Mouse (Mus musculus): ENCODE measurements at regions not wholly inside any gene's neighbourhood (a gene's known extent, or its start where the extent isn't known, plus 50 kb on each side); places are given as distances from the start of the nearest gene placed in this dataset.

DNA sequence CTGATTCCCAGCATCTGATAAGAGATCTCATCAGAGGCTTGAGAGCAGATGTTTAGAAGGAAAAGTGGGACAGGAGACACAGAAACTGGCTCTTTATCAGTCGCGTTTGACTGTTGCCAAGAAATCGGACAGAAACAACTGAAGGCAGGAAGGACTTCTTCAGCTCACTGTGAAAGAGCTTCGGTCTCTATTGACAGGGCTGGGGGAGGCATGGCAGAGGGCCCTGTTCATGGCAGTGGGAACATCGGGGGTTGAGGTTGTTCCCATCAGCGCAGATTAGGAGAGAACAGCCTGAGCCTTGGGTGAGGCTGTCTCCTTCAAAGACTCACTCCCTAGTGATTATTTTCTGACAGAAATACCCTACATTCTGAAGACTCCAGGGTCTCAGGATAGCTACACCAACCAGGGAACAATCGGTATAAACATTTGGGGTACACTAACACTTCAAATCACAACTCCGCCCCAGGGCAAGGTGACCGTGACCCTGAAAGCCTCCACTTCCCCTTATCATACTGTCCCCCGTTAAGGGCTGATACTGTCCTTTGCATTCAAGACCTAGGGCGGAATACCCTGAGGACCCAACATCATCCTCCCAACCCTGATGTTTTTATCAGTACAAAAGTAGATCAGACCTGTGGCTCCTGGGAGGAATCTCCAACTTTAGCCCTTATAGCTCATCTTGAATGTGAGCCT is 144.8 kb upstream of the Eci2 start:
- Histone ChIP-seq H3K27ac (no peak overlapping the region), H3K9me3 (no peaks in the 10 kb centered on the region), H3K4me3 (replicated peaks) (no peak overlapping the region), H3K4me1 (replicated peaks) (no peaks in the 10 kb centered on the region), H3K9ac (no peak overlapping the region), H3K4me2 (replicated peaks) (no peak overlapping the region), H3K27me3 (replicated peaks) (no peaks in the 10 kb centered on the region), H3K36me3 (no peaks in the 10 kb centered on the region)
- 83% methylated on average over 11 of the region's 11 CpGs for WGBS
- no peak for ATAC-seq

DNA sequence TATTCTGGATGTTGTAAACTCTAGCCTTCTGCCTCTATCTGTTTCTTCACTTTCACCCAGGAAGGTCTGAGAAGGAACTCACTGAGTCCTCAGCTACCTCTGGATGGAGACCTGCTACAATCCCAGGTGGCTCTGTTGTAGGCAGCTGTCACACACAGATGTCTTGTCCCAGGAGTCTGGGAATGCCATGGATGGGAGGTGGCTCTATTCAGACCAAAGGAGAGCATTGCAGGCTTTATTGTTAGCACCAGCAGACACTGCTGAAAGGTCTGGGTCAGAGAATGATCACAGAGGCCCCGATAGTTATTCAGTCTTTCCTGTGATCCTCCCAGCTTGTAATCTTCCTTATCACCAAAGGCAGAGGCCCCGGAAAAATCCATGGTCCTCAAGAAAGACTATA is 146.6 kb upstream of the Eci2 start:
- Histone ChIP-seq H3K4me3 (replicated peaks) (no peak overlapping the region), H3K4me2 (replicated peaks) (no peak overlapping the region), H3K36me3 (no peaks in the 10 kb centered on the region), H3K9ac (no peak overlapping the region), H3K9me3 (no peaks in the 10 kb centered on the region), H3K27me3 (replicated peaks) (no peaks in the 10 kb centered on the region), H3K27ac (no peak overlapping the region), H3K4me1 (replicated peaks) (no peaks in the 10 kb centered on the region)
- WGBS: 26% methylated on average over 2 of the region's 2 CpGs
- ATAC-seq: peak; percentile 68

DNA sequence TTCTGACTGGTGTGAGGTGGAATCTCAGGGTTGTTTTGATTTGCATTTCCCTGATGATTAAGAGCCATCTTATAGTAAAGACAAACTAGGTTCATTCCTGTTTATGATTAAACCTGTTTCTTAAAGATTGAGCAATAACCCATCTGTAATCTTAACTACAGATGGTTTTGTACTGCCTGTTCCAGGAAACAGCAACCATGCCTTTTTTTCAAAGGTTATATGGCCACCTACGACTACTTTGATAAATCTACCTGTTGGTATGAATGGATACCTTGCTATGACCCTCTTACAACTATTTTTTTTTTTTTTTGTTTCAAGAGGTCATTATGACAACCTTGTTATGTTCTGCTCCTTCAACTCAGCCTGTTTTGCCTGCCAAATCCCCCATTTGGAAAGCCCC is 148.7 kb upstream of the Eci2 start:
- Histone ChIP-seq H3K9me3 (no peaks in the 10 kb centered on the region), H3K4me2 (replicated peaks) (no peak overlapping the region), H3K27ac (no peak overlapping the region), H3K4me3 (replicated peaks) (no peak overlapping the region), H3K4me1 (replicated peaks) (no peaks in the 10 kb centered on the region), H3K36me3 (no peaks in the 10 kb centered on the region), H3K27me3 (replicated peaks) (no peaks in the 10 kb centered on the region), H3K9ac (no peak overlapping the region)
- 59% methylated on average over 1 of the region's 1 CpGs for WGBS
- ATAC-seq: peak; percentile 49

DNA sequence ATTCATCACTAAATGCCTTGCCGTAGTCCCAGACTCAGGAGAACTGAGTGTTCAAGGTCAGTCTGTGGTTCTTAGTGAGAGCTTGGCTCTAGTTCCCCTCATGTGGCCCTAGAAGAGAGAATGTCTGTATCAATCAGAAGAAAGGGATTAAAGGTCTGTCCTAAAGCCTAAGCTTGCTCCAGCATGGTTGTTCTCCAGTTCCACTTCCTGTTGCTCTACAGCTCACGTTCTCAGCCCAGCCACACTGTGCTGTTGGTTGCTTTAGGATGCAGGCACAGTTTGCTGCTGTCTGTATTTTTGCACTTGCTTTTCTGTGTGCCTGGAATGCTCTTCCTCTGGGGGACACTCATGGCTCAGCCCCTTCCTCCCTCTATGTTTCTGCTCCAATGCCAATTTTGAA is 150.4 kb upstream of the Eci2 start:
- Histone ChIP-seq H3K27ac (no peak overlapping the region), H3K9me3 (no peaks in the 10 kb centered on the region), H3K9ac (no peak overlapping the region), H3K36me3 (no peaks in the 10 kb centered on the region), H3K4me3 (replicated peaks) (no peak overlapping the region), H3K4me1 (replicated peaks) (no peaks in the 10 kb centered on the region), H3K27me3 (replicated peaks) (no peaks in the 10 kb centered on the region), H3K4me2 (replicated peaks) (no peak overlapping the region)
- no peak for ATAC-seq
- WGBS: 42% methylated on average over 2 of the region's 2 CpGs

DNA sequence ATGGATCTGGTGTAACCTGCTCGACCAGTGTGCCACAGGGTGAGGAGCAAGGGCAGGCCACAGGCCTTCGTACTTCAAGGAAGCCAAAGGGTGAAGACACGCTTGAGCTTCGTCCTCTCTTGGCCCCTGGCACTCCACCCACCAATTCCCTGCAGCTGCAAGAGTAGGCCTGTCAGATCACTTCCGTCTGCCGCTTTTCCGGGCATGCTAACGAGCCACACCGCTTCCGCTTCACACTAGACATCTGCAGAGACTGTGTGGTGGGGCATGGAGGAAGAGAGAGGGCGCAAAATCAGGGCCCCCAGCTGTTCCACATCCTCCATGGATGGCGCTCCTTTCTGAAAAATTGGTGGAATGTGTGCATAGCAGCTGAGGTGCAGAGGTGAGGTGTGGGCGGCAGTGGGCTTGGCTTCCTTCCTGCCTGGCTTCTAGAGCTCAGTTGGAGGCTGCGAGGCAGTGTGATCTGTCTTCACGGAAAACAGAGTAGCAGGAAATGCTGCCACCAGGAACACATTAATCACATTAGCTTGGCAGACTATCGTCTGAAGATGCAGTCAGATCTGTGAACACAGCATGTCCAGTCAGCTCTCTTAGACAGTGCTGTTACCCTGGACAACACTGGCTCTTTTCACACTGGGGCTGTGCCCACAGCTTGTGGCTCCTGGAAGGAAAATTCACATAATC is 162.3 kb upstream of the Eci2 start:
- Histone ChIP-seq H3K4me3 (replicated peaks) (no peak overlapping the region), H3K27me3 (replicated peaks) (no peaks in the 10 kb centered on the region), H3K27ac (peak overlapping the region; percentile 44), H3K9me3 (no peaks in the 10 kb centered on the region), H3K4me1 (replicated peaks) (0 out of 2 replicates have a peak, but pooled peaks cover 7% of the 10 kb centered on the region), H3K4me2 (replicated peaks) (peak overlapping the region; percentile 22; the same call in 1 of the 2 replicates), H3K36me3 (no peaks in the 10 kb centered on the region), H3K9ac (no peak overlapping the region)
- 30% methylated on average over 16 of the region's 16 CpGs for WGBS
- peak; percentile 91 for ATAC-seq

DNA sequence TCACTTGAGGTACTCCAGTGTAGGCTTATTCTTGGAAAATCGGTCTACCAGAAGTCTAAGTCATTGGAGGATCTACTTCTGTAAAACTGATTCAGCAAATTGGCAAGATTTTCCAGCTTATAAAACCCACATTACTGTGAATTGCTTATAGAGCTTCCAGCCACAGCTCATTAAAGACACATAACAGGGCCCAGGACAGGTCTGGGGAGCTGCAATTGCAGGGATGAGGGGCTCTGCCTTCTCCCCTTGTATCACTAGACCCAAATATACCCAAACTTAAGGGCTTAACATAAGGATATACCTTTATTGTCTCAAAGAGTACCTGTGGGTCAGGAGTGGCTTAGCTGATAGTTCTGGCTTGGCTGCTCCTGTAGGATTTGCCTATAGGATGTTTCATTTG is 175.2 kb upstream of the Eci2 start:
- no peaks in the 10 kb centered on the region for H3K9me3 ChIP-seq
- H3K4me1 ChIP-seq (replicated peaks): no peaks in the 10 kb centered on the region
- no peak for ATAC-seq
- no peaks in the 10 kb centered on the region for H3K36me3 ChIP-seq
- 85% methylated on average over 1 of the region's 1 CpGs for WGBS
- no peak overlapping the region for H3K27ac ChIP-seq
- no peaks in the 10 kb centered on the region for H3K27me3 ChIP-seq (replicated peaks)
- H3K4me3 ChIP-seq (replicated peaks): no peak overlapping the region
- H3K9ac ChIP-seq: no peak overlapping the region
- H3K4me2 ChIP-seq (replicated peaks): no peak overlapping the region

DNA sequence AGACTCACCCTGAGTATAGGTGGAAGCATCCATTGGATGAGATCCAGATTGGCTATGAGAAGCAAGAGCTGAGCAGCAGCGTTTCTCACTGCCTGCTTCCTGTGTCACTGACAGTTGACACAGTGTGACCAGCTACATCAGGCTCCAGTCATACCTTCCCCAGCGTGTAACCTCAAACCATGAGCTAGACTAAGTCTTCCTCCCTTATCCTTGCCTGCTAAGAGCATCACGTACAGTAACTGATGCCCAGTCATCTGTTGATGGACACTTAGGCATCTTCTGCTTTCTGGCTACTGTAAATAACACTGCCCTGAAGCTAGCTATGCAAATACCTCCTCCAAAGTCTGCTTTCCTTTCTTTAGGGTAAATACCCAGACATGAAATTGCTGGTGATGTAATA is 181.4 kb upstream of the Eci2 start:
- H3K4me1 ChIP-seq (replicated peaks): no peaks in the 10 kb centered on the region
- no peak overlapping the region for H3K4me2 ChIP-seq (replicated peaks)
- no peaks in the 10 kb centered on the region for H3K9me3 ChIP-seq
- ATAC-seq: no peak
- no peak overlapping the region for H3K27ac ChIP-seq
- 80% methylated on average over 3 of the region's 3 CpGs for WGBS
- H3K4me3 ChIP-seq (replicated peaks): no peak overlapping the region
- H3K27me3 ChIP-seq (replicated peaks): no peaks in the 10 kb centered on the region
- no peak overlapping the region for H3K9ac ChIP-seq
- H3K36me3 ChIP-seq: no peaks in the 10 kb centered on the region

DNA sequence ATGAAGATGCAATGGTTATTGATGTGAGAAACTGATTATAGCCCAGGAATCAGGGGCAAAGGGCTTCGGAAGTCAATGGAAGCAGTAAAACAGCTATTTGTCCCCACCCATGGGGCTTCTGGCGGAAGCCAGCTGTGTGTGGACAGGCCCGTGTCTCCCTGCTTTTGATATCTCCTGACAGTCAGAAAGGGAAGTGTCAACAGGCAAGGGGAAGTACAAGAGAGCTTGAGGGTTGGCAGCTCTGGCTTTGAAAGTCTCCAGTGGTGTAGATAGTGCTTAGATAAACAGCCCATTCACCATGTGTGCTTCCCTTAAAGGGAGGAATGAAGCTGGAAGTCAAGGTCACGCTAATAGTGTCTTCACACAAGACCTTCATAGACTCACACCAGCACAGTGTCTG is 182.7 kb upstream of the Eci2 start:
- no peak; the same call in 1 of the 2 replicates for ATAC-seq
- Histone ChIP-seq H3K4me3 (replicated peaks) (no peak overlapping the region), H3K9me3 (no peaks in the 10 kb centered on the region), H3K27me3 (replicated peaks) (no peaks in the 10 kb centered on the region), H3K4me2 (replicated peaks) (no peak overlapping the region), H3K36me3 (no peaks in the 10 kb centered on the region), H3K4me1 (replicated peaks) (no peaks in the 10 kb centered on the region), H3K9ac (no peak overlapping the region), H3K27ac (no peak overlapping the region)
- WGBS: 55% methylated on average over 4 of the region's 4 CpGs

DNA sequence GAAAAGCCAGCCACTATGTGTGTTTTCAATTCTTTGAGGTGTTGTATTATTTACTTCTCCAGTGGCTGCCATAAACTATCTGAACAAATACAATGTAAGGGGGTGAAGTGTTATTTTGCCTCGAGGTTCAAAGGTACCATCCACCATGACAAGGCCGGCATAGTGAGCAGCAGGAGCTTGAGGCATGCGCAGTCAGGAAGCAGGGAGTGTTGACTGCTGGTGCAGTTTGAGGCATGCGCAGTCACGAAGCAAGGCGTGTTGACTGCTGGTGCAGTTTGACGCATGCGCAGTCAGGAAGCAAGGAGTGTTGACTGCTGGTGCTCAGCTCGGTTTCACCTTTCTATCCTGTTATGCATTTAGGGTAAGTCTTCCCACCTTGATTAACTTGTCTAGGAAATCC is 184.9 kb upstream of the Eci2 start:
- ATAC-seq: no peak
- H3K4me2 ChIP-seq (replicated peaks): no peak overlapping the region
- no peaks in the 10 kb centered on the region for H3K4me1 ChIP-seq (replicated peaks)
- WGBS: 91% methylated on average over 9 of the region's 9 CpGs
- H3K27ac ChIP-seq: no peak overlapping the region
- no peak overlapping the region for H3K4me3 ChIP-seq (replicated peaks)
- no peaks in the 10 kb centered on the region for H3K9me3 ChIP-seq
- no peaks in the 10 kb centered on the region for H3K36me3 ChIP-seq
- no peaks in the 10 kb centered on the region for H3K27me3 ChIP-seq (replicated peaks)
- no peak overlapping the region for H3K9ac ChIP-seq

DNA sequence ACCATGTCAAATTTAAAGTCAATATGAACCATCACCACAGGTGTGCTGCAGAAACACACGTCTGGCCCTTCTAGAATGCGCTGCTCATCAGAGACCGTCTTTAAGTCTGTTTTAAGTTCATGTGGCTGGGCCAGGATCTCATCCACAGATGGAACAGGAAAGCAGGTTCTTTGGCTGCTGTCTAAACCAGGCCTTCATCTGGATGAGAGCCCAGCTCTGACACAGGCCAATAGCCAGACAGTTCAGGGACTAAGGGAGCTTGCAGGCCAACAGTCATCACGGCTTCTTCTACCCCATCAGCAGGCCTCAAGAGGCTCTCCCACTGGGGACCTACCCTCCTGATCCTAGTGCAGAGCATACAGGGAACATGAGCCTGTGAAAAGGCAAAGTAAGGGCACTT is 185.4 kb upstream of the Eci2 start:
- Histone ChIP-seq H3K4me3 (replicated peaks) (no peak overlapping the region), H3K9me3 (no peaks in the 10 kb centered on the region), H3K27me3 (replicated peaks) (no peaks in the 10 kb centered on the region), H3K4me1 (replicated peaks) (no peaks in the 10 kb centered on the region), H3K36me3 (no peaks in the 10 kb centered on the region), H3K27ac (no peak overlapping the region), H3K4me2 (replicated peaks) (no peak overlapping the region), H3K9ac (no peak overlapping the region)
- WGBS: 79% methylated on average over 4 of the region's 4 CpGs
- no peak for ATAC-seq

DNA sequence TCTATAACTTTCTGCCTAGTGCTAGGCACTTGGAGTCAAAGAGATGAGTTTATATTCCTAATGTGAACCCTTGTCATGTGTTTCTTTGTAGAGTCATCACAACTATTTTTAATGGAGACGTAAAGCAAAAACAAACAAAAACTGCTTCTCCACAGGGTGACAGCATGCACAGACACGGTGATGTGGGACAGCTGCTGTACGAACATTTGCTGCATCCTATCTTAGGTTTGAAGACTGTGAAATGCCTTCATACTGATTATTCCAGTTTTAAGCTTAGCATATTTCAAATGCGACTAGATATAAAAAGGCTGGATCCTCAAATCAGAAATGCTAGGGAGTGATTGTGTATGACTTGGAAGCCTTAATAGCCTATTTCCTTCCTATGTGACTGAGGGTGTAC is 187.3 kb upstream of the Eci2 start:
- Histone ChIP-seq H3K9ac (no peak overlapping the region), H3K4me1 (replicated peaks) (no peaks in the 10 kb centered on the region), H3K9me3 (no peaks in the 10 kb centered on the region), H3K4me2 (replicated peaks) (no peak overlapping the region), H3K4me3 (replicated peaks) (no peak overlapping the region), H3K27ac (no peak overlapping the region), H3K27me3 (replicated peaks) (no peaks in the 10 kb centered on the region), H3K36me3 (no peaks in the 10 kb centered on the region)
- no peak for ATAC-seq
- 59% methylated on average over 4 of the region's 4 CpGs for WGBS

DNA sequence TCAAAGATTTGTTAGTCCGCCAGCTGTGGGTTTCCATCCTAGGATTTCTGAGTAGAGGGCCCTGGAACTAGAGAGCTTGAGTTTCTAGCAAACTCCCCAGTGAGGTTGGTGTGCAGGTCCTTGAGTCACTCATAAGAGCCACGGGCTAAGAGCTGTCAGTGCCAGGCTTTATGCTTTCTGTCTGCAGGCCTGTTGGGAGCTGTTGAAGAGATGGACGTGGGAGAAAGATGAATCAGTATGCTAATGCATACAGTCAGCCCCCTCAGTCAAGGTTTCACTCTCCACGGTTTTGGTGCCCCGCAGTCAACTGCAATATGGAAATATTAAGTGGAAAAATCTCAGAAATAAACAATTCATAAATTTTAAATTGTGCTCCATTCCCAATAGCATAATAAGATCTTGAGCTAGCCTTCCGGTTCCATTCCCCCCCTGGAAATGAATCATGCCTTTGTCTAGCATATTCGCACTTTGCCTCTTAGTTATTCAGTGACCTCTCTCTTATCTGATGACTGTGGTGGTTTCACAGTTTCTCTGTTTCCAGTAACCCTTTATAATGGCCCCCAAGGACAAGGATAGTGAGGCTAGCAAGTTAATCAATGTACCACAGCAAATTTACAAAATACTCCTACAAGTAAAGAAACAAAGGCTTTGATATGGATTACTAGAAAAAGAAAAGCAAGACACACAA is 199.4 kb upstream of the Eci2 start:
- no peak overlapping the region for H3K4me3 ChIP-seq (replicated peaks)
- no peaks in the 10 kb centered on the region for H3K9me3 ChIP-seq
- no peaks in the 10 kb centered on the region for H3K27me3 ChIP-seq (replicated peaks)
- no peaks in the 10 kb centered on the region for H3K36me3 ChIP-seq
- WGBS: 57% methylated on average over 7 of the region's 7 CpGs
- no peaks in the 10 kb centered on the region for H3K4me1 ChIP-seq (replicated peaks)
- H3K4me2 ChIP-seq (replicated peaks): no peak overlapping the region
- H3K9ac ChIP-seq: no peak overlapping the region
- peak; percentile 77 for ATAC-seq
- no peak overlapping the region for H3K27ac ChIP-seq

DNA sequence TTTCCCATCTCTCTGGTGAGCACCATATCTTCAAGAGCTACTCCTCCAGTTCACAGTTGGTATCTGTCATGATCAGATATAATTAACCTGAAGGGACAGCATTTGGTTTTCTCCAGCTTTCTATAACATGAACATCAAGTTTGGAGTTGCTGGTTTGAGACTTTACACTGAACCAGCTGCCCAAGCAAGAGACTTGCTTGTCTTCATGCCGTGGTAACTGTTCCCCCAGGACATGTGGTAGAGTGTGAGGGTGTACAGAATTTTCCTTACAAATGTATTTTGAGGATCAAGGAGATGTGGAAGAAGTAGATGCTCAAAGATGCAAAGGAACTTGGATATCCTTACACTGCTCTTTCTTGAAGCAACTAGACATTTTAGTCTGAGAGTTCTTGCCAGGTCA is 200.0 kb upstream of the Eci2 start:
- no peak overlapping the region for H3K4me2 ChIP-seq (replicated peaks)
- no peaks in the 10 kb centered on the region for H3K9me3 ChIP-seq
- no peak for ATAC-seq
- no peaks in the 10 kb centered on the region for H3K36me3 ChIP-seq
- H3K4me1 ChIP-seq (replicated peaks): no peaks in the 10 kb centered on the region
- no peak overlapping the region for H3K9ac ChIP-seq
- WGBS: 76% methylated on average over 1 of the region's 1 CpGs
- H3K27me3 ChIP-seq (replicated peaks): no peaks in the 10 kb centered on the region
- no peak overlapping the region for H3K27ac ChIP-seq
- H3K4me3 ChIP-seq (replicated peaks): no peak overlapping the region

All from intestine, embryonic 15.5 days (tissue).